Mouse (Mus musculus): ENCODE data around the gene Unc5b.

DNA sequence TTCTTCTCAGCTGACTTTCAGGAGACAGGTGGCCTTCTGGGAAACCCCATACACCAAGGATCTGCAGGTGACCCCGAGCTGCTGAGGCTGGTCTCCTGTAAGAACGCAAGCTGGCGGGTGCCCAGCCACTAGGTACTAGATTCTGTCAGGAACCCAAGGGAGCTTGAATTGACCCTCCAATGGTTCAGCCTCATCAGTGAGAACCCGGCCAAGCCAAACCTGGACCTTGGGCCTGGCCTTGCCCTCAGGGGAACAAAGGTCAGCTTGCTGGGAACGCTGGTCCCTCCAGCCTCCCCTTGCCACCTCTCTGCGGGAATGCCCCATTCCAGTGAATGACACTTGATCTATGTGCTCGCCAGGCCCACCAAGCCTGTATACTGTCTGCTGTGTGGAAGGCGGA is 97.9 kb downstream of the Unc5b start:
- TF ChIP-seq CTCF (IDR thresholded peaks at IDR 0.05; ENCODE audit: control insufficient read depth, insufficient read depth, low read length), result no peak
- TF ChIP-seq POLR2A (IDR thresholded peaks at IDR 0.05; ENCODE audit: borderline replicate concordance, control insufficient read depth, low read depth, low read length), result no peak
